Mouse (Mus musculus) cerebellum, adult (tissue): ENCODE results near the gene Ankrd2.
A peak's percentile ranks its signal among the peaks of the same experiment; 100 is the strongest.

Experiments
- ATAC-seq: cut with Nextera tagmentation; 2 replicates; pipeline ENCODE4 v1.9.2; 2017; ENCODE audit warnings: mild to moderate bottlenecking, moderate library complexity, mixed read lengths; ENCODE audit not compliant: insufficient number of reproducible peaks, low FRiP score, low TSS enrichment

The Ankrd2 gene

DNA sequence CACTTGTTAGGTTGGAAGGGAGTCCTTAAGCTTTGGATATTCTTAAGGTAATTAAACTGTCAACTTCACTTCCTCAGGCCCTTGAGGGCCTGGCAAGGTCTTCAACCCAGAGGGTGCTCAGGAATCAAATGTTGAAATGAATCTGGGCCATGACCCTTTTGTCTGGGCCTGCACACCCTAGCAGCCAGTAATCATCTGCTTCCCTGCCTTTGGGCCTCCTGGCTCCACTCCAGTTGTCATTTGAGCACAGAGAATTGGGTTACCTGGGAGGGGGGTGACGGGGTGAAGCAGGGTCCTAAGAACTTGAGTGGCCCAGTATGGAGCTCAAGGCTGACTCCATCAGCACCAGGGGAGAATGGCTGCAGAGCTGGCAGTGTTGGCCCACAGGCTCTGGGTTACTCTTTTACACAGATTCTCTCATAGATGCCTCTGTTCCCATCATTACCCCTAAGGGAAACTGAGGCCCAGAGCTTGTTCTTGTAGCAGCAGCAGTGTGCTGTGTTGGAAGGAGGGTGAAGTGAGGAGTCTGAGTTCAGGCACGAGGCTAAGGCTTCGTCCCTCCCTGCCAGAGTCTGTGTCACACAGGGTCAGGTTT lies 21.5 kb upstream of the Ankrd2 start:
- no peak for ATAC-seq

DNA sequence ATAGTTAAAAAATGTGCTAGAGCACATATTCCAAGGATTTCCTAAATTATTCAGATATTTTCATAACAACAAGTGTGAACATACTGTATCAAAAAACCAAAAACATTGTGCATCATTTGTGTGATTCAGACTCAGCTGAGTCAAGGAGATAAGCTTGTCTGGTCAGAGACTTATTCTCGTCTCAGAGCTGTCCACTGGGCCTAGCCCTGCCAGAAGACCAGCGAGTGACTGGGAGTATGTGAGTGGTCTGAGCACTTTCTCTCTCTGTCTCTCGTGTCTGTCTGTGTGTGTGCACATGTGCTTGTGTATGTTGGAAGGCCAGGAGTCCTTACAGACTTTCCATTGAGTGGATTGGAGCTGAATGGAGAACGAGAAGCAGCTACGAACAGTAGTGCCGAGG lies 20.8 kb upstream of the Ankrd2 start:
- no peak for ATAC-seq

DNA sequence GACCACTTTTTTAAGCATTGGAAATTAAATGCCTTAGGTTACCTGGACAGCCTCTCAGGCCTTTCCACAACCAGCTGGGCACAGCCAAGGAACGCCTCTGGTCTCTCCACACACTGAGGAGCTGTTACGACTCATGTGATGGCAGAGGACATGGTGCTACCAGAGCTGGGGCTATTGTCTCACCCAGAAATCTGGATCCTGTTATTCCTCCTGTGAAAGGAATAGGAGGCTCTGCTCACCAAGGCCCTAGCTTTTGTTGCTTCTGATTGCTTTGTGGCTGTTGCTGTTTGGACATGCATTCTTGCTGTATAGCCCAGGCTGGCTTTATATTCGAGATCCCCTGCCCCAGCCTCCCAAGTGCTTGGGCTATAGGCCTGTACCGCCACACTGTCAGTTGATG lies 19.5 kb upstream of the Ankrd2 start:
- no peak for ATAC-seq

DNA sequence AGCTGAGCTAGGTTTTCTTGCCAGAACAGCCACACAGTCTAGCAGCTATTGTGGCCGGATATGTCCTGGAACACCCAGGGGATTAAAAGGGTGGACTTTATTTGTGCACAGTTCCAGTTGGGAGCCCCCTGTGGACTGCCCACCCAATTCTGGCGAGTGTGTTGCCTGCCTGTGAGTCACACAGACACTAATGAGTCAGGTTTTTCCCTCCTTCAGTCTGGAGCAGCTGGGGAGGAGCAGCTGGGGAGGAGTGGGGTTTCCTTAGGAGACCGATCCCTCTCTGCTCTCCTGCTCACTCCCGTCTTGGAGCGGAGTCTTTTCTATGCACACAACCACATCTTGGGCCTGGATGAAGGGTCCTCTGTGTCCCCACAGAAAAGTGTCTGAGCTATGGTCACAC lies 19.0 kb upstream of the Ankrd2 start:
- ATAC-seq = no peak

DNA sequence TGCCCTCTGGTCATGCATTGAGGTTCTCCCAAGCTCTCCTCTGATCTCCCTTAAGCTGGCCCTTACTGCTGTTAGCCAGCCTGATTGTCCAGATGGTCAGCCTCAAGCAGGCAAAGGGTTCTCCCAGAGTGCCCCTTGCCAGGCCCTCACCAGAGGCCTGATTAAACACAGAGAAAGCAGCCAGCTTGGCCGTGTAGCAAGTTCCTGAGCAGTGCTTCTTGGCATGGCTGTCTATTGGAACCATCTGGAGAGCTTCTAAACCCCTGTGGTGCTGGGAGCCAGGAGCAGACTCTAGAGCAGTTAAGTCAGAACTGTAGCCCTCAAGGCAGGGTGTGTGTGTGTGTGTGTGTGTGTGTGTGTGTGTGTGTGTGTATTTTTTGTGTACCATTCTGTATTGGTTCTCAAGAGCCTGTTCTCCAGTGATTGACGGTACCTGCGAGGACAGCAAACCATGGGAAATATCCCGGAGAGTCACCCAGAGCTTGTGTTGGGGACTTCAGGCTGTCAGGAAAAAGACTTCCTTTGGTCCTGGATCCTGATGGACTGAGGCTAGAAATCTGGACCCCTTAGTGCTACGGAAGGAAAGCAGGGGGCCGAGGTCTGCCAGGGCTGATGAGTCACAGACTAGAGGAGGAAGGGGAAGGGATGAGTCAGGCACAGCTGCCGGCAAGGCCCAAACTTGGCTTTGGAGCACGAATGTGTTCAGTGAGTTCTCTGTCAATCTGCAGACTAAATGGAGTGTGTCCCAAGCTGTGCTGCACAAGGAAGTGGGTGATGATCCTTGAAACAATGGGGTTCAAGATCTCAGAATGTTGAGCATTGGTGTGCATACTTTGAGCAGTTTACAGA lies 18.2 kb upstream of the Ankrd2 start:
- peak; percentile 92 for ATAC-seq

DNA sequence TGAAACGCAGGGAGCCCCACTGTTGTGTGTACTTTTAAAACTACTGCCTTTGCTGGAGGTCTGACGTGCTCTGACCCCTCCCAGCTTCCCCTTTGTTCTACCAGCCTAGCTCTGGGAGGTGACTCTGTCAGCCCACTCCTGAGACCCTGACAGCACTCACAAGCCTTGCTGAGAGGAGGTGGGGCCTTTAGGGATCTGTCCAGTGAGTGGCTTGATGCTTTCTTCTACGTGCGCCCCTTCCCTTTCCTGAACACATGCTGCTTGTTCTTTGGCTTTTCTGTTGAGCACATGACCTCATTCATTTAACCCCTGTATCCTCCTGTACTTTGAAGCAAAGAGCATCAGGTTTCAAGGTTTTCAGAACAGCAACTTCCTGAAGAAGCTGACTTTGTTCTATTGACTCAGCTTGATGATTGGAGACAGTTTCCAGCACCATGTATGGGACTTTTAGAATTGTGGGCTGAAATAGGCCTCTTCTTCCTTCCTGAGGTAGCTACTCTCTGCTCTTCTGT lies 16.7 kb upstream of the Ankrd2 start:
- no peak for ATAC-seq

DNA sequence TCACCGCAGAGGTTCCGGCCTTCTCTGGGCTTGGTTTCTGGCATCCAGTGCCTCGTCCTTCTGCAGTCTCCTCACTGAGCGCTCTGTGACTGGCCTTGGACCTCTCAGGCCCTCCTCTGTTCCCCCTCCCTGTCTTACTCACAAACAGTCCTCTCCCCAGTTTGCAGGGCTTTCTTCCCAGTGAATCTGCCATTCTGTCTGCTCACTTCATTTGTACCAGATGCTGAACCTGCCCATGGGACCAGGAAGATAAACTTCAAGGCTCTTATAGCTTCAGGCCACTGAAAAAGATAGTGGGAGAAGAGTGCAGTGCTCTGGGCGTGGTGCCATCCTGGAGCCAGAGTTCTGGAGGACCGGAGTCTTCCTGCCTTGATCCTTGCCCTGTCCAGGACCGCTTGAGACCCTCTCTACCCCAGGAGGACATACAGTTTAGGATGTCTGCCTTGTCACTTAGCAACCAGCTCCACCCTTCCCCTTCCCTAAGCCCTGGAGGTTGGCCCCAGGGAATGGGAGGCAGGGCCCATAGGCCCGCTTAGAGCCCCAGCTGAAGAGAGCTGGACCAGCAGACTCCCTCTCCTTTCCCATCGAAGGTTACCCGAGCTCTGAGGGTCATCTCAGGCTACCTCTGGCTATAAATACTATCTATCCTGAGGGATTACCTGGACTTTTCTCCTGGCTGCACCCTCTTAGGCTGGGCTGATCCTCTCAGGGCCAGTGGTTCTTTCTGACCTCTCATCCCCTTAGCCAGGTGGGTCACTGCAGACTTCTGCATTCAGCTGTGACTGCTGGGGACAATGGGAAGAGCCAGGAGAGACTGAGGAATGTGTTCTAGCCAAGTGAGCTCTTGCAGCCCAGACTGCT lies 13.9 kb upstream of the Ankrd2 start:
- ATAC-seq = no peak

DNA sequence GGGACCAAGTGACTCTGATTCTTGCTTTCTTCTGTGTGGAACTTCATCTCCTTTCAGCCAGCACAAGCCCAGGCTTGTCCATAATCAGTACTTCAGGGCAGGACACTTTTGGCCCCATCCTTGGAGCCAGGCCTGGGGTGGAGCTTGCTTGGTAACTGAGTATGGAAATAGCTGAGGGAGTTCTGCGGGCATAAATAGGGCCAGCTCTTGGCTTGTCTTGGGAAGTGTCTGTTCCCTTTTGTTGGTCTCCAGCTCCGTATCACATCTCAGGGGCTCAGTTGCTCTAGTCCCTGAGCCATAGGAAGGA lies 13.3 kb upstream of the Ankrd2 start:
- ATAC-seq = no peak

DNA sequence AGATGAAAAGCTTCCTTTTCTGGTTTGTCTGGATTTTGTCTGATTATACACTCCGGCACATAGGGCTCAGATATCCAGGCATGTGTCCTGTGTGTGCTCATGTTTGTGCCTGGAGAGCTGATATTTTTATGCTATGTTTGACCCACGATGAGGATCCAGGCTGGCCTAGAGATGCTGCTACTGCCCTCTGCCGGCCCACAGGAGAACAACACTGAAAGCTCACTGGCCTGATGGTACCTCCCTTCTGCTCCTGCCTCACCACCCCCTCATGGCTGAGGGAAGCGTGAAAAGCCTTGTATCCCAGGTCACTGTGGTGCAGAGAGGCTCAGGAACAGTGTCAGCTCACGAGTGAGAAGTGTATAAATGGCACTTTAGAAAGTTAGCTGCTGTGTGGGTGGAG lies 9.6 kb upstream of the Ankrd2 start:
- ATAC-seq = peak; percentile 77

DNA sequence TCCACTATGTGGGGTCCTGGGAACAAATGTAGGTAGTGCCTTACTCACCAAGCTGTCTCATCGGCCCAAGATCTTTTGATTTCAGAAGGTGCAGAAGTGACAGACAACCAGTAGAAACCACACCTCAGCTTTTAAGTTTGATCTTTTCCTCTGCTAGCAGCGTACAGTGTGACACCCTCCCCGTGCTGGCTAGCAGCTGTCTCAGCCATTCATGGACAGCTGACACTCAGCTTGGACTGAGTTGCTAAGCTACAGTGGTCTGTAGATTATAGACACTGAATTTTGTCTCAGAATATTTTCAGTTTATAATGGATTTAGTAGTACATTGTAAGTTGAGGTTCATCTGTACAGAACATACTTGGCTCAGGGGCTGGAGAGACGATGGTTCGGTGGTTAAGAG lies 4.7 kb upstream of the Ankrd2 start:
- ATAC-seq = no peak

DNA sequence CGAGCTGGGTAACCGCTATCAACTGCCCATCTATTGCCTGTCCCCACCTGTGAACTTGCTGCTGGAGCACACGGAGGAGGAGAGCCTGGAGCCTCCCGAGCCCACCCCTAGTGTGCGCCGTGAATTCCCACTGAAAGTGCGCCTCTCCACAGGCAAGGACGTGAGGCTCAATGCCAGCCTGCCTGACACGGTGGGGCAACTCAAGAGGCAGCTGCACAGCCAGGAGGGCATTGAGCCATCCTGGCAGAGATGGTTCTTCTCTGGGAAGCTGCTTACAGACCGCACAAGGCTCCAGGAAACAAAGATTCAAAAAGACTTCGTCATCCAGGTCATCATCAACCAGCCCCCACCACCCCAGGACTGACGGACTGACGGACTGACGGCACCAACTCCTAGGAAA lies 2.2 kb upstream of the Ankrd2 start:
- no peak for ATAC-seq

DNA sequence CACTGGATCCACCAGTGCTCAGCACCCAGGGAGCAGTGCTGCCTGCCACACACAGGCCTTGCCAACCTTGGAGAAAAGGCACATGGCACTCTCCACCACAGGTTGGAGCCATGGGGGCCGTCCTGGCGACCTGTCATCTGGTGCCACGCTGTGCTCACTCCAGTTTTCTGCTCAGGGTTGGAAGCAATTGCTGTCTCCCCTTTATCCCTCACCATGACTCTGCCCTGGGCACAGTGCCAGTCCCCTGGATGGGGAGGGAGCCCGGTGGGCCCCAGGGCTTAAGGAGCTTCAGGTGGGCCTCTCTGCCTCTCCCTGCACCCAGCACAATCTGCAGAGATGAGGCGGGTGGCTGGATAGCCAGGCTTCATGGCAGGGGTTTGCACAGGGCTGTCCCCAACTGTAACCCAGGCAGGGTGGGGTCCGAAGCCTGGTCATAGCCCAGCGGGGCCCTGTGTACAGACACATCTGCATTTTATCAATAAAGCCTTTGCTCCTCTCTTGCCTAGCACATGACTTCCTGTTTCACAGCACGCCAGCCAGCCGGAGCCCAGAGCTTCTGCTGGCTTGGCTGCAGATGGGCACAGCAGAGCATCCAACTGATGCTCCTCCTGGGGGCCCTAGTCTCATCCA lies 1.5 kb upstream of the Ankrd2 start:
- ATAC-seq = no peak

DNA sequence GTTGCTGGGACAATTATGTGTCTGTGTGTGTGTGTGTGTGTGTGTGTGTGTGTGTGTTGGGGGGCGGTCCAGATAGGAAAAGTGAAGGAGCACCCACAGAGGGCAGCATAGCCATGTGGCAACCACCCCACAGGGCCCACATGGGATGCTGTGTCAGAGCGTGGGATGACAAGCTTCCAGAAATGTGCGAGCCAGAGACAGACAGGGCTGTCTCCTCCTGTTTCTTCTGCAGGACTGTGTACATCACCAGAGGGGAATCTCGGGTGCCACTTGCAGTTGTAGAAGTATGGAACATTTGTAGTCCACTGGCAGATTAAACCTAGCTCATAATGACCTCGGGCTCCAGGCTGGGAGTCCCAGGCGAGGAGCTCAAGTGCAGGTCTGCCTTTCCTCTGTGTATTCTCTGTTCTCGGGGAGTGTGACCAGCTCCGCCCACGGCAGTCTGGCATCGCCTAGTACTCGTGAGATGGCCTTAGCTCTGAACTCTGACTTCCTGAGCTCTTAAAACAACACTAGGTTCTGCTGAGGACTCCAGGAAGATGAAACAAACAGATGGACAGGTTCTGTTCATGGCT lies 832 bp upstream of the Ankrd2 start:
- ATAC-seq = no peak; the same call in 1 of the 2 replicates

DNA sequence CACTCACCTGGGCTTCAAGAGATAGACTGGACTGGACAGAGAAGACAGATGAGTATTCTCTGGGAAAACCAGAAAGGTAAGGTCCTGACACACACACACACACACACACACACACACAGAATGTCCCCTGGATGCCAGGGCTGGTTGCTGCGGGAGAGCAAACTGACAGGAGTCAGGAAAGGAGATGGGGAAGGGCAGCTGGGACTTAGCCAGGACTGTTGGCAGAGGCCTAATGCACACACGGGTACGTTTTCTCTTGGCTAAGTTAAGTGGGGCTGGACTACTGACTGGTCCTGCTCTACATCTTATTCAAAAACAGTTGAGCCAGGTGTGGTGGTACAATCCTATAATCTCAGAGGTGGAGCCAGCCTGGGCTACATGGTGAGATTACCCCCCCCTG lies 557 bp downstream of the Ankrd2 start:
- ATAC-seq = no peak

DNA sequence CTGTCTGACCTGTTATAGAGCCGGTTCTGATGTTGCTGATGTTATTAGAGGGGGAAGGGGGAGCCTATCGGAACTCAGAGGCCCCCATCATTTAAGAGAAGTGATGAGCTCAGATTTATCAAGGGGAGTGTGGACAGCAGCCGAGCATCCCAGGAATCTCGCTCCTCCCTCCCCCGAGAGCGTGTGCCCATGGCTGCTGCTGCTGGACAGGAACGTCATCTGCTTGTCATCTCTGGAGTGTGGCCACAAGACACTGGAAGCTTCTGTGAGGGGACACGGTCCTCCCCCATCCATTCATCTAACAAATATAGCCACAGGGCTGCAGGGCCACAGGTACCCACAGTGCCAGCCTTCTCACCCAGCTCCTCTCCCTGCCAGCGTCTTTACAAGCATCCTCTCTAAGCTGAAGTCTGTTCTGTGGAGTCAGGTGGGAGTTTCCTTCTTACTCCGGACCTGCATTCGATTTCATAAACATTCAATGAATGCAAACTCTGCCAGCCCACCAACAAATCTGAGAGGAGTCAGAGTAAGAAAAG lies 1.4 kb downstream of the Ankrd2 start:
- ATAC-seq = no peak

DNA sequence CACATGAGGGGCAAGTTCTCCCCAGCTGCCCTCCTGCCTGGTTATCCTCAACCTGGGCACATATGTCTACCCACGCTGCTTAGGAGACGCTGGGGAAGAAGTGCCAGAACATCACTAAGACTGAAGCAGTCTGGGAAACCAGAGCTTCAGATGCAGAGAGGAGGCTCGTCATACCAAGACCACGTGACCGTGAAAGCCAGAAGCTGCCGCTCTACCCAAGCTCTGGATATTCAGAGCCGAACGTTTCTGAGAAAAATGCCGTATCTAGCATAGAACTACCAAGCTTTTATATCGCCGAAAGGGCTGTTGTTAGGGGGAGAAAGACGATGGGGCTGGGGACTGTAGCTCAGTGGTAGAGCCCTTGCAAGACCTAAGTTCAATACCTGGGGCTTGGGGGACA lies 2.5 kb downstream of the Ankrd2 start:
- ATAC-seq = no peak

DNA sequence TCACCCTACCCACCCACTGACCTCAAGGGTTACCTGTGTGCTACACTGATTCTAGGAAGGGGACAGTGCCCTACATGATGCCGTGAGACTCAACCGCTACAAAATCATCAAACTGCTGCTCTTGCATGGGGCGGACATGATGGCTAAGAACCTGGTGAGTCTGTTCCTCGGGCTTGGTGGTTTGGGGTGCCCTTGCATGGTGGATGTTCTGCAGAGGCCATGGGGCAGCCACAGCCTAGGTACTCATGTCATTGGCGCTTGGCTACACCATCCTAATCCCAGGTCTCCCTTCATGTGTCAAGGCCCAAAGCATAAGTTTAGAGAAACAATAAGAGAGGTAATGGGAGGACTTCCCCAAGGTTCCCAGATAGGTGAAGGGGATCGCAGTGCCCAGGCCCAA lies 8.2 kb downstream of the Ankrd2 start:
- no peak for ATAC-seq

DNA sequence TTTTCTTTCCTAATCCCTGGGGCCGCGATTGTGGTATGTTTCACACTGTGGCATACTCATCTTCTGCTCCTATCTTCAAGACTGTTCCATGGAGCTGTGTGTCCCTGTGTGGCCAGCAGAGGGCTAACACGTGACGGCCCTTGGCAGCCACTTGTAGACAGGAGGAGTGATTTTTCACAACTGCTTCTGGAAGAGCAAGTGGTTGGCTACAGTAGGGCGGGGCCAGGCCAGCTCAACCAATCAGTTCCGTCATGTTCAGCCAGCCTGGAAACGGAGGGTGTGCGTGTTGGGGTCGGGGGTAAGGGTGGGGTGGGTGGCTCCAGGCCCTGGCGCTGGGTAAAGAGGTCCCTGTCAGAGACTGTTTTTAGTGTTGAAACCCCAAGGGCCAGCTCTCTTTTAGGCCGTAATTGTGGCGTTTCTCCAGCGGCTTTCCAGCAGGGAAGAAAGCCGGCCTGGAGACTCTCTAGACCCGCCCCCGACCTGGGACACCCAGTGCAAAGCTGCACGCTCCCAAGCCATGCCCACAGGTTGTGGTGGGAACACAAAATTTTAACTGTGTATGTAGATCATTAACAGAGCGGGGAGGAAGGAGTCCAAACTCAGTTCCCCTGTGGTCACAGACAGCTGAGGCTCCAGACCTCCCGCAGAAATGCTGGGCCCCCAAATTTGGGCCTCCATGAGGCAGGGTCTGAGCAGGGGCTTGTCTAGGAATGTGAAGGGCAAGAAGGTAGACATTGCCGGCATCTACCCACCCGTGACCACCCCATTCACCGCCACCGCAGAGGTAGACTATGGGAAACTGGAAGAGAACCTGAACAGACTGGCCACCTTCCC lies 9.7 kb downstream of the Ankrd2 start, which contains the start of gene Hoga1:
Hoga1 (plus strand) TSS at position 342 of the 834 bp plus-strand sequence.
- no peak; the same call in 1 of the 2 replicates for ATAC-seq

DNA sequence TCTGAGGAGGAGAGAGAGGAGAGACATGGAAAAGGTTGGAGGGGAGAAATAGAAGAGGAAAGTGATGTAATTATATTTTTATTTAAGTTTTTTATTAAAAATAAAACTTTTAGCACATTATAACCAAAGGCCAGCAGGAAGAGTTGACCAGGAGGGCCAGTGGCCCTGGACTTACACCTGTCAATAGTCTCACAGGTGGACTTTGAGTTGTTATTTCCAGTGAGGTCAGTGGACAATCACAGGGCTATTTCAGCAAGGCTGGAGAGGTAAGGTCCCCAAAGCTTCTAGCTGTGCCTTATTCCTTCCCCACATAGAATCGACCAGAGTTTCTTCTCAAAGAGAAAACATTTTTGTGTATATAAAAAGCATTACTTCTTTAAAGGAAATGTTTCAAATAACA lies 14.5 kb downstream of the Ankrd2 start:
- no peak for ATAC-seq
